Mouse (Mus musculus): ENCODE data around the gene Gfpt2.
"Not testable (repeated sequence)": the region's sequence is repeated elsewhere in the genome, so short reads cannot be mapped to it uniquely, and the experiment has no call there.

Gfpt2 gene

GRCm38 (mm10) chr11:49793131-49793530, 847 bp upstream of the Gfpt2 start:
- no peak for DNase-seq (ENCODE audit: low read depth, low spot score)

- peak; percentile 36 for DNase-seq (ENCODE audit: low read depth, low spot score)
These were observed 565 bp downstream of the Gfpt2 start for GRCm38 (mm10) chr11:49794342-49795144.

GRCm38 (mm10) chr11:49798931-49799330, 5.0 kb downstream of the Gfpt2 start:
- DNase-seq (ENCODE audit: low read depth, low spot score) = no peak

GRCm38 (mm10) chr11:49801516-49801915, 7.5 kb downstream of the Gfpt2 start:
- DNase-seq (ENCODE audit: low read depth, low spot score) = no peak

GRCm38 (mm10) chr11:49803801-49804200, 9.8 kb downstream of the Gfpt2 start:
- no peak for DNase-seq (ENCODE audit: low read depth, low spot score)

GRCm38 (mm10) chr11:49806218-49806617, 12.2 kb downstream of the Gfpt2 start:
- DNase-seq (ENCODE audit: low read depth, low spot score) = no peak

GRCm38 (mm10) chr11:49808946-49809345, 15.0 kb downstream of the Gfpt2 start:
- DNase-seq (ENCODE audit: low read depth, low spot score) = no peak

GRCm38 (mm10) chr11:49810696-49811095, 16.7 kb downstream of the Gfpt2 start:
- not testable (repeated sequence) for DNase-seq (ENCODE audit: low read depth, low spot score)

DNA sequence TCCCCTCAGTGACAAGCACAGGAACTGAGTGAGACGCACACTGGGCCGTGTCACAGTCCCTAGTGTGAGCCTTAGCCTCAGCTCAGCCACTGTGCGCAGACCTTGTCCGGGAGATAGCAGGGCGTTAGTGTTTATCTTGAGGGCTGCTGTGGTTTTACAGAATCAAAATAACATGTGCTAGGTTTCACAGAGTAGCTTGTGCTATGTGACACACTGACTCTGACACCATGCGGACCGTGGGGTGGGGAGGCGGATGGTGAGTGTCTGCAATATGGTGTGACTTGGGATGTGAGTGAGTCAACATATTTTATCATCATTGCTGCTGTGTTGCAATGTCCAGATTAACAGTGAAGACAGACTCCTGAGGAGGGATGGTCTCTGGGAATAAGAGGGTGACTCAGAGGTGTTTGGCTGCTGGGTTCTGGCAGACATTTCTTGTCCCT, 17.1 kb downstream of the Gfpt2 start:
- DNase-seq (ENCODE audit: low read depth, low spot score) = no peak

GRCm38 (mm10) chr11:49811879-49812278, 17.9 kb downstream of the Gfpt2 start:
- DNase-seq (ENCODE audit: low read depth, low spot score) = no peak

DNA sequence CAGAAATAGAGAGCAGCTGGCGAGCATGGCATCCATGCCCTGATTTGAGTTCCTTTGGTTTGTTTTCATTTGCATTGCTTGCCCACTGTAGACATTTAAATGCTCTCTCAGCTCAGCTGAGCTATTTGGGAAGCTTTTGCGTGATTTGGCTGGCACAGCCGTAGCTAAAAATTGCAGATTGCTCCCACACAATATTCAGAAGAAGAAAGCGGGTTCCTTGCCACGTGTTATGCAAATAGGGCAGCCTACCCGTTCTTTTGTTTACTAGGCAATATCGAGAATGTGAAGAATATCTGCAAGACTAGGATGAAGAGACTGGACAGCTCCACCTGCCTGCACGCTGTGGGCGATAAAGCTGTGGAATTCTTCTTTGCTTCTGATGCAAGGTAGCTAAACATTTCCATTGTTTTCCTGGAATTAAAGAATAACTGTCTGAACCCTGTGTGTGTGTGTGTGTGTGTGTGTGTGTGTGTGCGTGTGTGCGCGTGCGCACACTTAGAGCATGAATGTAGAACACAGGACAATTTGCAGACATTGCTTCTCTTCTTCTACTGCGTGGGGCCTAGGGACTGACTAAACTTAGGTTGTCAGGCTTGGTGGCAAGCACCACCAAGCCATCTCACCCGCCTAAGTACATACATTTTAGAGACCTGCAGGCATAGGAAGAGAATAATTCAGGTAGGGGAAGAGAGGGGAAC, 25.0 kb downstream of the Gfpt2 start:
- no peak for DNase-seq (ENCODE audit: low read depth, low spot score)

- DNase-seq (ENCODE audit: low read depth, low spot score) = no peak
These were observed 25.7 kb downstream of the Gfpt2 start for GRCm38 (mm10) chr11:49819676-49820075.

DNA sequence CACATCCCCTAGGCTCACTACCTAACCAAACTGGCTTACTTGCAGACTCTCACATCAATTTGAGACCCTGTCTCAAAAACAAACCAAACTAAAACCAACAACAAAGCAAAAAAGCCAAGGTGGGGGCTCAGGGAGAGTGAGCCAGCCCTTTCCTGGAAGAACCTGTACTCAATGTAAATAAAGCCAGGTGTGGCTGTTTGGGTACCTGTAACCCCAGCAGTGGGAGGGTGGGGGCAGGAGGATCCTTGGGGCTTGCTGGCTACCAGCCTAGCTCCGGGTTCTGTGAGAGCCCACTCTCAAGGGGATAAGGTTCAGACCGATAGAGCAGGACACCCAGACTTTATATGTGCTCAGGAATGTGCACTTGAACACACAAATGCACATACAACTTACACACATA, 26.9 kb downstream of the Gfpt2 start:
- DNase-seq (ENCODE audit: low read depth, low spot score) = no peak

- DNase-seq (ENCODE audit: low read depth, low spot score) = no peak
These were observed 27.6 kb downstream of the Gfpt2 start for GRCm38 (mm10) chr11:49821546-49821945.

DNA sequence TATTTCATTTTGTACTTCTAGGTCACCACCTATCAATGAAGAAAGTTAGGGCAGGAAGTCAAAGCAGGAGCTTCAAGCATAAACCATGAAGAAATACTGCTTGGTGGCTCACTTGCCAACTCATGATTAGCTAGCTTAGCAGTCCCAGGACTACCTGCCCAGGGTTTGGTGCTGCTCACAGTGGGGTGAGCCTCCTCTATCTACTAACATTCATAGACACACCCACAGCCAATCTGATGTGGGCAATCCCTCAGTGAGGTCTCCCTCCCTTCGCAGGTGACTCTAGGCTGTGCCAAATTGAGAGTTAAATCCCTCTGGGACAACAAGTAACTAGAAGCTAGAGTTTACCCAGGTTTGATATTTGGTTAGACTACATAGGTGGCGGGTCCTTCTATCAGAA, 28.4 kb downstream of the Gfpt2 start:
- DNase-seq (ENCODE audit: low read depth, low spot score) = no peak

DNA sequence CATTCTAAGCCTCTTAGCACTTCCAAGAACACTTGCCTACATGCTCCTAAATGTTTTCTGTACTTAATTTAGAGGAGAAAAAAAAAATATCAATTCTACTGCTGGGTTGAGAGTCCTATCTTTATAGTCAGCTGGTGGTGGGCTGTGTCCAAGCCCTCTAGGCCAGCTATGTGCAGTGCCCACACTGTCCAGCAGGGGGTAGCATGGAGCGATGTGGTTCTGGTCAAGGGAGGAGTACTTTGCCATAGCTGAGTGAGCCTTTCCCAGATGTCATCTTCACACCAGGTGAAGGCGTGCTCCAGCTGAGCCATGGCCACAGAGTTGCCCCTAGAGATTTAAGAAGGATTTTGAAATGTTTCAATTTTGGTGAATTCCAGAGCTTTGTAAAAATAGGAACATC, 30.9 kb downstream of the Gfpt2 start:
- peak; percentile 31 for DNase-seq (ENCODE audit: low read depth, low spot score)

DNA sequence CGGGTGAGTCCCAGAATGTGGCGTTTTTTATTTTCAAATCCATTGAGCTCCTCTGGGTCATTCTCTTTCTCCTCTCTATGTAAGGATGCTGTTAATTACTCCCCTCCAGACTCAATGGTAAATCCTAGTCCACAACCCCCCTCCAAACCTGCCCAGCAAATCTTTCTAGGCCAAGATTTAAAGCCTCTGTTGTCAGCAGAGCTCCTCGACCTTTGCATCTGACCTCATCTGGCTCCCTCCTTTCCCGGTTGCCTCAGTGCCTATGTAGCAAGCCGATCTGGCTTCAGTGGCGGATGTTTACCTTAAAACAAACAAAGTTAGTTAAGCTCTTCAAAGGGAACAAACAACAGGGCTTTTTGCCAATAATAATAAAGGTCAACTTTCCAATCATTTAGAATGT, 33.3 kb downstream of the Gfpt2 start:
- no peak for DNase-seq (ENCODE audit: low read depth, low spot score)

DNA sequence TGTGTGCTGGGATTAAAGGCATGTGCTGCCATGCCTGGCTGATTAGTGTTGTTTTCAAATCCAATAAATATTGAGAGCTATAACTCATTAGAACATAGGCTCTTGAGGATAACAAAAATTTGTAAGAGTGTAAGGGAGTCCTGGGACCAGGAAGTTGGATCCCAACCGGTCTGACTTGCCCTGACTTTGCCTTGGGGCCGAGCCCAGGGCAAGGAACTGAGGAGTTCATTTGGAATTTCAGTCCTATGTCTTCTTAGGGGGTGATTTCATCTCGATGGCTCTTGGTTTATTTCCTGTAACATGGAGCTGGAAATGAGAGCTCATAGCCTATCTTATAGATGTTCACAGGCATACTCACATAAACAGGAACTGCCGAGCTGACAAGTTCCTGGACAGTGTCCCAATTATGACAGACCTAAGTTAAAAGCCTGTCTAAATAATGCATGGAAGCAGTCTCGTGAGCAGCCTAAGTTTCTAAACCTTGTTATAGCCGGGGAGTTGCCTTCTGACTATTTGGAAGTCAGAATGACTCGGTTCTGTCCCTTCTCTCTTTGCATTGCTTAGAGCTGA, 35.3 kb downstream of the Gfpt2 start:
- DNase-seq (ENCODE audit: low read depth, low spot score) = no peak

GRCm38 (mm10) chr11:49831980-49832379, 38.0 kb downstream of the Gfpt2 start:
- no peak for DNase-seq (ENCODE audit: low read depth, low spot score)

DNA sequence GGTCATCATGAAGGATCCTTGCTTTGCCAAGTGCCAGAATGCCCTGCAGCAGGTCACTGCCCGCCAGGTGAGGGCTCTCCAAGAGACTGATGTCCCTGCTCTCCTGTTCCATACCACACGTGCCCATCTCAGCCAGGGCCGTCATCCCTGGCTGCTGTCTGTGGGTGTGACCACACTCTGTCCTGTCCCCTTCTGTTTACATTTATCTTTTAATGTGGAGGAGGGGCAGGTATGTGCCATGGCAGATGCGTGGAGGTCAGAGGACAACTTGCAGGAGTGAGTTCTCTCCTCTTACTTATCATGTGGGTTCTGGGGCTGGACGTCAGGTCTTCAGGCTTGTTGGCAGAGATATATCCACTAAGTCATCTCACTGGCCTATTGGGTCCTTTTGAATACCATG, 39.0 kb downstream of the Gfpt2 start:
- no peak for DNase-seq (ENCODE audit: low read depth, low spot score)

DNA sequence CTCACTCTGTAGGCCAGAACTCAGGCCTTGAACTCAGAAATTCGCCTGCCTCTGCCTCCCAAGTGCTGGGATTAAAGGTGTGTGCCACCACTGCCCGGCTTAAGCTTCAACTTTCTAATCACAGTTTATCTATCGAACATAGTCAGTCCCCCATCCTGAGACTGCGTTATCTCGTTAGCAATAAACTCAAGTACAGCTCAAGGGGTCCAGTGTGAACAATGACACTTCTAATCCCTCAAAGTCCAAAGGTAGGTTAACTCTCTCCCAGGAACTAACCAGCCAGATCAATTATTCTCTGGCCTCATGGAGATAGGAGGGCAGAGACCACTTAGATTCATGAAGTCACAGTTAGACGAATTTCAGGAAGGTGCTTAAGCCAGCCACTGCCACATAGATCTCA, 40.3 kb downstream of the Gfpt2 start:
- no peak for DNase-seq (ENCODE audit: low read depth, low spot score)

- DNase-seq (ENCODE audit: low read depth, low spot score) = no peak
These were observed 41.4 kb downstream of the Gfpt2 start for GRCm38 (mm10) chr11:49835257-49835956.
